Mouse (Mus musculus) liver, postnatal 0 days (tissue): ENCODE results near the gene Lpcat1. TPM values are rescaled to one million over a fixed set of nuclear protein-coding genes. Genes with fewer than 3 reads are reported as not detected.
A peak's percentile ranks its signal among the peaks of the same experiment; 100 is the strongest.

Experiments
- ATAC-seq: fragments of 200-750 bp; cut with Nextera tagmentation; 2 replicates; pipeline ENCODE4 v1.8.0; 2017; ENCODE audit warnings: mild to moderate bottlenecking, moderate library complexity
- DNase-seq: peaks from one replicate; pipeline ENCODE4 v3.0.0-alpha.2; 2016
- H3K27ac ChIP-seq: fragments of 300-500 bp; sonication (generic); 2 replicates; pipeline ENCODE4 v1.5.1; 2014; ENCODE audit warnings: antibody characterized with exemption, moderate library complexity, mild to moderate bottlenecking, low read depth
- H3K27me3 ChIP-seq: fragments of 300-500 bp; sonication (generic); 2 replicates; pipeline ENCODE4 v1.6.1; 2014; ENCODE audit warnings: low read length, control low read depth, mixed read lengths; ENCODE audit not compliant: insufficient read depth
- H3K36me3 ChIP-seq: fragments of 300-500 bp; sonication (generic); replicated peaks from 2 replicates; pipeline ENCODE4 v1.6.1; 2014; ENCODE audit warnings: mild to moderate bottlenecking, control low read depth, low read length, moderate library complexity, mixed read lengths; ENCODE audit not compliant: insufficient read depth
- H3K4me1 ChIP-seq: fragments of 300-500 bp; sonication (generic); 2 replicates; pipeline ENCODE4 v1.6.1; 2014; ENCODE audit warnings: antibody characterized with exemption, mild to moderate bottlenecking, control low read depth; ENCODE audit not compliant: insufficient read depth
- H3K4me2 ChIP-seq: fragments of 300-500 bp; sonication (generic); 2 replicates; pipeline ENCODE4 v1.6.1; 2014; ENCODE audit warnings: low read depth, mild to moderate bottlenecking, low read length, moderate library complexity, mixed read lengths
- H3K4me3 ChIP-seq: fragments of 300-500 bp; sonication (generic); 2 replicates; pipeline ENCODE4 v1.5.1; 2014; ENCODE audit warnings: low read depth, low read length
- H3K9ac ChIP-seq: fragments of 300-500 bp; sonication (generic); replicated peaks from 2 replicates; pipeline ENCODE4 v1.6.1; 2014; ENCODE audit warnings: mild to moderate bottlenecking, moderate library complexity
- H3K9me3 ChIP-seq: fragments of 300-500 bp; sonication (generic); 2 replicates; pipeline ENCODE4 v1.6.1; 2016; ENCODE audit warnings: mild to moderate bottlenecking, control low read depth, low read length, mixed read lengths
- CTCF ChIP-seq: sonication (generic); IDR thresholded peaks from 2 replicates; pipeline ENCODE4 v1.5.1; 2016; ENCODE audit warnings: antibody characterized with exemption, low read depth
- EP300 ChIP-seq: IDR thresholded peaks from 2 replicates; pipeline ENCODE4 v1.6.1; 2016; ENCODE audit warnings: antibody characterized with exemption, low read depth, mild to moderate bottlenecking
- WGBS: fragments of 180-500 bp; shearing (Covaris S2); extraction: QIAGEN DNeasy Blood & Tissue Kit; methylation state at CpG from one replicate; pipeline ENCODE4 v1.1.7; 2014; ENCODE audit not compliant: insufficient replicate concordance; 5-methylcytosine and 5-hydroxymethylcytosine counted together
- polyA plus RNA-seq: library from polyadenylated mRNA; unstranded; fragments of >200 nt; fragmentation: Nextera tagmentation; extraction: Ambion mirVana; gene quantifications from 2 replicates; pipeline ENCODE4 v1.2.1, GENCODE M21; 2015

Gene Lpcat1
- polyA plus RNA-seq, 1 experiment from 2014 or later, result 32.4 TPM

DNA sequence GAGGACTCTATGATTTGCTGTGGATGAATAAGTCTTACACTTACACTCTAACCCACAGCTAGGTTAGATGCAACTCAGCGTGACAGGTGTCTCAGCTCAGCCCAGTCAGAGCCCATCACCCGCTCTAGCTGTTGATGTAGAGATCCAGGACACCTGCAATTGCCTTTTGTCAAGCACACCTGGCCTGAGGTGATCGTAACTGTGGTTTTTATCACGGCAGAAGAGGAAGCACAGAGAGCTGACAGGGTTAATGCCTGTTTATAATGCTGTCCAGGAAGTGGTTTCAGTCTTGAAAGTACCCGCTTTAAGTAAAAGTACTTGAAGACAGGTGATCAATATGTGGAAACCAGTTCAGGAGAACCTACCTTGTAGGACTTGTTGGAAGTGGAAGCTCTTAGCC is 32.3 kb upstream of the Lpcat1 start:
- H3K27ac ChIP-seq, result no peak overlapping the region
- no peak overlapping the region for H3K4me3 ChIP-seq
- no peak for DNase-seq
- 53% methylated on average over 5 of the region's 5 CpGs for WGBS
- no peaks in the 10 kb centered on the region for H3K9me3 ChIP-seq
- ATAC-seq, result no peak
- no peaks in the 10 kb centered on the region for H3K27me3 ChIP-seq
- H3K9ac ChIP-seq, result no peak overlapping the region
- peaks cover 18% of the 10 kb centered on the region for H3K4me1 ChIP-seq
- TF ChIP-seq CTCF (no peak), EP300 (no peak)
- no peak overlapping the region for H3K4me2 ChIP-seq
- no peaks in the 10 kb centered on the region for H3K36me3 ChIP-seq

DNA sequence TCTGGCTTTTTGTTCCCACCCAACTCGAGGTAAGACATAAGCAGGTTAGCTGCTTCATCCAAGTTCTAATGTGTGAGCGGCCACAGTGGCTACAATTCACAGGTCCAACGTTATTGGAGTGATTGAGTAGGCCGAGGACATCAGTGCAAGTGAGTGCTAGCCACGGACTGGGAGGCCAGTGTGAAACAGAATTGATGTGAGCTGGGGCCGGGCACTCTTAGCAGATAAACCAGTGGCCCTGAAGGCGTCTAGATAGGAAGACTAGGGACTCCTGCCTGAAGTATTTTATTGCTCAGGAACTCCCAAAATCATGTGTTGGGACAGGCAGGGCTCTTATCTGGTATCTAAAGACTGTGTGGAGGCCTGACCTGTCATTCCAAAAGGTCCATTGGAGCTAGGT is 31.3 kb upstream of the Lpcat1 start:
- Histone ChIP-seq H3K27me3 (no peaks in the 10 kb centered on the region), H3K4me2 (no peak overlapping the region), H3K9ac (no peak overlapping the region), H3K36me3 (no peaks in the 10 kb centered on the region), H3K9me3 (no peaks in the 10 kb centered on the region), H3K4me1 (peaks cover 18% of the 10 kb centered on the region), H3K27ac (no peak overlapping the region), H3K4me3 (no peak overlapping the region)
- no peak for TF ChIP-seq EP300
- no peak for TF ChIP-seq CTCF
- 73% methylated on average over 7 of the region's 7 CpGs for WGBS
- ATAC-seq, result no peak
- no peak for DNase-seq

- no peak for DNase-seq
- WGBS, result 84% methylated on average over 9 of the region's 9 CpGs
- no peak for ATAC-seq
- no peaks in the 10 kb centered on the region for H3K36me3 ChIP-seq
- no peak overlapping the region for H3K27ac ChIP-seq
- H3K4me2 ChIP-seq, result no peak overlapping the region
- no peak for TF ChIP-seq CTCF
- TF ChIP-seq EP300, result no peak
- H3K9ac ChIP-seq, result no peak overlapping the region
- no peaks in the 10 kb centered on the region for H3K27me3 ChIP-seq
- no peaks in the 10 kb centered on the region for H3K9me3 ChIP-seq
- H3K4me1 ChIP-seq, result peaks cover 36% of the 10 kb centered on the region
- H3K4me3 ChIP-seq, result no peak overlapping the region
Measured at GRCm38 (mm10) chr13:73439057-73439456, 27.9 kb upstream of the Lpcat1 start.

- H3K9me3 ChIP-seq, result no peaks in the 10 kb centered on the region
- 81% methylated on average over 4 of the region's 4 CpGs for WGBS
- H3K4me1 ChIP-seq, result peaks cover 45% of the 10 kb centered on the region
- DNase-seq (no peak), ATAC-seq (peak; percentile 40; the same call in 1 of the 2 replicates)
- no peak overlapping the region for H3K4me3 ChIP-seq
- no peaks in the 10 kb centered on the region for H3K36me3 ChIP-seq
- H3K27me3 ChIP-seq, result no peaks in the 10 kb centered on the region
- H3K27ac ChIP-seq, result no peak overlapping the region
- H3K4me2 ChIP-seq, result no peak overlapping the region
- TF ChIP-seq EP300 (no peak), CTCF (no peak)
- no peak overlapping the region for H3K9ac ChIP-seq
Measured at GRCm38 (mm10) chr13:73441032-73441431, 26.0 kb upstream of the Lpcat1 start.

DNA sequence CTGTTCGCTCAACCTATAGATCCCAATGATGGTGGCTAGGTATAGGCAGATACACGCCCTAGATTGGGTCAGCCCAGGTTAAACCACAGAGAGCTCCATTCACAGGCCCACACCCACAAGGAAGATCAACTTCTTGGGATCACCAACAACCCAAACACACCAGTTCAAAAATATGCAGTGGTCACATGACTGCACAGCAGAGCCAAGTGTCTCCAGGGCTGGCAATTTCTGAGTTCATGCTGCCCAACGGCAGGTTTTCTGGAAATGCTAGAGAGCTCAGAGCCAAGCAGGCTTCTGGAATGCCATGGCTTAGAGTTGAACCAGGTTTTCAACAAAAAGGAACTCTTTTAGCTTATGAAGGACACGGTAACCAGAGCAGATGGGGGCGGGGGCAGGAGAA is 25.3 kb upstream of the Lpcat1 start:
- ATAC-seq, result no peak
- 82% methylated on average over 5 of the region's 5 CpGs for WGBS

DNA sequence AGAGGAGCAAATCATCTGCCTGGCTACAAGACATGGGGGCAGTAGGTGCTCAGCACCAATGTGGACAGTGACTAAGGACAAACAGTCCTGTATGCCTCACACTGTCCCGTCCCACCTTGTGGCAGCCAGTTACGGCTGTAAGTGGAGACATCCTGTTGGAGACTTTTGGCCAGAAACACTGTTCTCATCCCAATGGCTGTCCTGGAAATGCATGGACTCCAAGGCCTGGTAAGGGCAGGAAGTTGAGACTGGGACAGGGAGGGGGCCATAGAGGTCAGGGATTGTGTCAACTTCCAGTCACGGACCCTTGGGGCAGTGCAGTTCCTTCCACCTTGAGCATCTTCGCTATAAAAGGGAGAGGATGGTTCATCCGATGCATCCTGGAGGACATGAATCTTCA is 24.6 kb upstream of the Lpcat1 start:
- Histone ChIP-seq H3K9ac (no peak overlapping the region), H3K9me3 (no peaks in the 10 kb centered on the region), H3K4me2 (no peak overlapping the region), H3K27ac (peak overlapping the region; percentile 12; the same call in 1 of the 2 replicates), H3K4me3 (no peak overlapping the region), H3K4me1 (peaks cover 57% of the 10 kb centered on the region), H3K36me3 (no peaks in the 10 kb centered on the region), H3K27me3 (no peaks in the 10 kb centered on the region)
- TF ChIP-seq EP300, result no peak
- no peak for TF ChIP-seq CTCF
- ATAC-seq, result no peak
- 82% methylated on average over 5 of the region's 5 CpGs for WGBS
- DNase-seq, result no peak

More for the DNA sequence above, 25.3 kb upstream of the Lpcat1 start:
- H3K36me3 ChIP-seq, result no peaks in the 10 kb centered on the region
- DNase-seq, result no peak
- H3K4me3 ChIP-seq, result no peak overlapping the region
- peak overlapping the region; percentile 23; the same call in 1 of the 2 replicates for H3K27ac ChIP-seq
- H3K4me2 ChIP-seq, result no peak overlapping the region
- H3K9ac ChIP-seq, result no peak overlapping the region
- H3K27me3 ChIP-seq, result no peaks in the 10 kb centered on the region
- TF ChIP-seq EP300 (no peak), CTCF (no peak)
- H3K9me3 ChIP-seq, result no peaks in the 10 kb centered on the region
- H3K4me1 ChIP-seq, result peaks cover 52% of the 10 kb centered on the region

DNA sequence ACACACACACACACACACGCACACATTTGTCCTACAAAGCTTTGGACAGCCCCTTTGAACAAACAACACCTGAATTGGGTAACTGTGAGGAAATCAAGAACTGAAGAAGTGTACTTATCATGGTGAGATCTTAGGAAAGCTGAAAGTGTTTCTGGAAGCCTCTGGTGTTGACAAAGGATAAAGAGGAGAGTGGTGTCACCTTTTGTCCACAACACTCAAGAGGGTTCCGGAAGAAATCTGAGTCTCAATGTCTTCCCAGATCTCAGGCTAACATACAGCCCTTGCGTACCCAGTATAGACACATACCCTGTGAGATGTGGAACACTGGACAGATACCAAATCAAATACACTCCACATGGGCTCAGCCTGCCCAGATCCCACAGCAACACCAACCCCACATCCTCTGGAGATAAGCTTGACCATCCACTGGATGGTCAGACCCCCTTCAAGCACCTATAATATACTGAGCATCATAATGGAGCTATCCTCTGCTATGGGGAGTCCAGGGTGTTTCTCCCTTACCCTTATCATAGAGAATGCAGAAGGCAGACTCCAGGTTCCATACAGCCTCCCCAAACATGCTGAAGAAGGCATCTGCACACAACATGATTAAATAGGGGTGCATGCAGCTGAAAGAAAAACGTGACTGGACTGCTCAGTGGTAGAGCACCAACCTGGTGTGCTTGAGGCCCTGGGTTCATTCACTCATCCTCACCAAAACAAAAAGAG is 23.7 kb upstream of the Lpcat1 start:
- Histone ChIP-seq H3K9me3 (no peaks in the 10 kb centered on the region), H3K4me2 (peak overlapping the region; percentile 47), H3K36me3 (no peaks in the 10 kb centered on the region), H3K4me1 (peaks cover 66% of the 10 kb centered on the region), H3K27ac (peak overlapping the region; percentile 94), H3K4me3 (no peak overlapping the region), H3K9ac (no peak overlapping the region), H3K27me3 (no peaks in the 10 kb centered on the region)
- WGBS, result 58% methylated on average over 4 of the region's 4 CpGs
- no peak for DNase-seq
- no peak for TF ChIP-seq CTCF
- peak; percentile 94 for TF ChIP-seq EP300
- peak; percentile 93 for ATAC-seq
